Mouse (Mus musculus) embryonic fibroblast, embryonic 13.5 days (primary cell): ENCODE measurements around the gene Tsc22d1.

Source experiments
- CTCF ChIP-seq: IDR thresholded peaks from 2 replicates; pipeline ENCODE4 v1.5.1; 2011; ENCODE audit warnings: mild to moderate bottlenecking, control low read depth, low read length, moderate library complexity, borderline replicate concordance; ENCODE audit not compliant: insufficient read depth
- POLR2A ChIP-seq: IDR thresholded peaks from 2 replicates; pipeline ENCODE4 v1.6.1; 2011; ENCODE audit warnings: low read depth, mild to moderate bottlenecking, control low read depth, low read length, moderate library complexity

GRCm38 (mm10) chr14:76478616-76479015 lies 63.9 kb downstream of the Tsc22d1 start:
- TF ChIP-seq CTCF (no peak), POLR2A (no peak)
